Mouse (Mus musculus) hindbrain, embryonic 15.5 days (tissue): ENCODE results near the gene 4933402N03Rik. TPM values are rescaled to one million over a fixed set of nuclear protein-coding genes. Genes with fewer than 3 reads are reported as not detected.

Experiments used
- ATAC-seq: fragments of 200-750 bp; cut with Nextera tagmentation; 2 replicates; pipeline ENCODE4 v1.8.0; 2017; ENCODE audit warnings: low read depth, moderate number of reproducible peaks, moderate TSS enrichment; ENCODE audit not compliant: low FRiP score
- H3K27ac ChIP-seq: fragments of 300-500 bp; sonication (generic); replicated peaks from 2 replicates; pipeline ENCODE4 v1.5.1; 2015; ENCODE audit warnings: mild to moderate bottlenecking, inconsistent platforms
- H3K27me3 ChIP-seq: fragments of 300-500 bp; sonication (generic); 2 replicates; pipeline ENCODE4 v1.6.1; 2015; ENCODE audit warnings: control low read depth, inconsistent platforms
- H3K36me3 ChIP-seq: fragments of 300-500 bp; sonication (generic); 2 replicates; pipeline ENCODE4 v1.6.1; 2015; ENCODE audit warnings: control low read depth, inconsistent platforms
- H3K4me1 ChIP-seq: fragments of 300-500 bp; sonication (generic); replicated peaks from 2 replicates; pipeline ENCODE4 v1.6.1; 2015; ENCODE audit warnings: control low read depth, inconsistent platforms
- H3K4me2 ChIP-seq: fragments of 300-500 bp; sonication (generic); 2 replicates; pipeline ENCODE4 v1.6.1; 2015; ENCODE audit warnings: moderate library complexity, mild to moderate bottlenecking, inconsistent platforms
- H3K4me3 ChIP-seq: fragments of 300-500 bp; sonication (generic); 2 replicates; pipeline ENCODE4 v1.5.1; 2015; ENCODE audit warnings: mild to moderate bottlenecking, inconsistent platforms
- H3K9ac ChIP-seq: fragments of 300-500 bp; sonication (generic); 2 replicates; pipeline ENCODE4 v1.6.1; 2015; ENCODE audit warnings: inconsistent platforms
- H3K9me3 ChIP-seq: fragments of 300-500 bp; sonication (generic); 2 replicates; pipeline ENCODE4 v1.6.1; 2016; ENCODE audit warnings: control low read depth, inconsistent platforms
- WGBS: fragments of 180-500 bp; shearing (Covaris S2); methylation state at CpG from one replicate; pipeline ENCODE4 v1.1.7; 2015; 5-methylcytosine and 5-hydroxymethylcytosine counted together
- polyA plus RNA-seq: library from polyadenylated mRNA; unstranded; fragments of >200 nt; fragmentation: Nextera tagmentation; extraction: Ambion mirVana; gene quantifications from 2 replicates; pipeline ENCODE4 v1.2.1, GENCODE M21; 2015

The 4933402N03Rik gene
- polyA plus RNA-seq, result not detected in 2 replicates

- no peak for ATAC-seq
- Histone ChIP-seq H3K4me3 (no peak within 1 kb of the TSS), H3K9ac (no peak within 1 kb of the TSS), H3K27me3 (no peaks in the 10 kb centered on the region), H3K4me2 (no peak within 1 kb of the TSS), H3K4me1 (no peaks in the 10 kb centered on the region), H3K27ac (no peak within 1 kb of the TSS), H3K36me3 (no peaks in the 10 kb centered on the region), H3K9me3 (no peaks in the 10 kb centered on the region)
- 89% methylated on average over 2 of the region's 2 CpGs for WGBS
Measured at GRCm38 (mm10) chr7:131146214-131146613, at the start of gene 4933402N03Rik. Gene 4933402N03Rik, minus strand, starts transcription at chr7:131146314.

GRCm38 (mm10) chr7:131187996-131188395 lies 41.9 kb upstream of the 4933402N03Rik start:
- Histone ChIP-seq H3K9me3 (no peaks in the 10 kb centered on the region), H3K36me3 (no peaks in the 10 kb centered on the region), H3K4me1 (no peaks in the 10 kb centered on the region), H3K4me3 (no peak overlapping the region), H3K4me2 (no peak overlapping the region), H3K27me3 (no peaks in the 10 kb centered on the region), H3K27ac (no peak overlapping the region), H3K9ac (no peak overlapping the region)
- WGBS, result 96% methylated on average over 14 of the region's 14 CpGs
- ATAC-seq, result no peak

GRCm38 (mm10) chr7:131187047-131187446 lies 40.9 kb upstream of the 4933402N03Rik start:
- no peaks in the 10 kb centered on the region for H3K9me3 ChIP-seq
- no peak overlapping the region for H3K4me2 ChIP-seq
- no peak overlapping the region for H3K27ac ChIP-seq
- no peak overlapping the region for H3K9ac ChIP-seq
- no peak overlapping the region for H3K4me3 ChIP-seq
- H3K36me3 ChIP-seq, result no peaks in the 10 kb centered on the region
- ATAC-seq, result no peak
- H3K27me3 ChIP-seq, result no peaks in the 10 kb centered on the region
- no peaks in the 10 kb centered on the region for H3K4me1 ChIP-seq
- WGBS, result 80% methylated on average over 8 of the region's 8 CpGs

GRCm38 (mm10) chr7:131184339-131184738 lies 38.2 kb upstream of the 4933402N03Rik start:
- no peak overlapping the region for H3K4me3 ChIP-seq

GRCm38 (mm10) chr7:131182685-131183084 lies 36.6 kb upstream of the 4933402N03Rik start:
- Histone ChIP-seq H3K27me3 (no peaks in the 10 kb centered on the region), H3K4me2 (no peak overlapping the region), H3K27ac (no peak overlapping the region), H3K9ac (no peak overlapping the region), H3K9me3 (no peaks in the 10 kb centered on the region), H3K36me3 (no peaks in the 10 kb centered on the region), H3K4me1 (no peaks in the 10 kb centered on the region), H3K4me3 (no peak overlapping the region)
- ATAC-seq, result no peak
- WGBS, result 40% methylated on average over 4 of the region's 4 CpGs

More at GRCm38 (mm10) chr7:131184339-131184738, 38.2 kb upstream of the 4933402N03Rik start:
- no peaks in the 10 kb centered on the region for H3K27me3 ChIP-seq
- no peaks in the 10 kb centered on the region for H3K4me1 ChIP-seq
- ATAC-seq, result no peak
- no peak overlapping the region for H3K4me2 ChIP-seq
- H3K9ac ChIP-seq, result no peak overlapping the region
- 58% methylated on average over 8 of the region's 8 CpGs for WGBS
- no peak overlapping the region for H3K27ac ChIP-seq
- H3K36me3 ChIP-seq, result no peaks in the 10 kb centered on the region
- H3K9me3 ChIP-seq, result no peaks in the 10 kb centered on the region

DNA sequence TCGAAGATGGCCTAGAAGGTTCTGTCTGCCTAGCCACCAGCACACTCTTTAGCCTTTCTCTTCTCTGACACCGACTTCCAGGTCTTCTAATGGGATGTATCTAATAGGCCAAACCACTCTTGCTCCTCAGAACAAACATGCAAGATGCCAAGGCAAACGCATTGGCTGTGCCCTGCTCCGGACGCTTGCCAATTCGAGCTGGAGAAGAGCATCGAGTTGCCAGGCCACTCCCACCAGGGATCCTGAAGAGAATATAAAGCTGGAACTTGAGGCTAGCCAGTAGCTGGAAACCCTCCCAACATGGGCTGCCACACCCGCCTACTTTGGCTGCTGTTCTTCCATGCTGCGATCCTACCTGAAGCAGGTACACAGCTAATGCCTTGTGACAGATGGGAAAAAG lies 28.0 kb upstream of the 4933402N03Rik start, which contains the start of gene 5430419D17Rik:
Gene 5430419D17Rik, plus strand, starts transcription at position 282 of the 400 bp plus-strand sequence.
- H3K27me3 ChIP-seq, result no peaks in the 10 kb centered on the region
- no peak within 1 kb of the TSS for H3K27ac ChIP-seq
- no peaks in the 10 kb centered on the region for H3K4me1 ChIP-seq
- no peak within 1 kb of the TSS for H3K4me2 ChIP-seq
- H3K9ac ChIP-seq, result no peak within 1 kb of the TSS
- WGBS, result 87% methylated on average over 9 of the region's 9 CpGs
- no peak for ATAC-seq
- no peaks in the 10 kb centered on the region for H3K9me3 ChIP-seq
- no peak within 1 kb of the TSS for H3K4me3 ChIP-seq
- no peaks in the 10 kb centered on the region for H3K36me3 ChIP-seq

- H3K4me1 ChIP-seq, result no peaks in the 10 kb centered on the region
- no peak for ATAC-seq
- H3K36me3 ChIP-seq, result no peaks in the 10 kb centered on the region
- no peaks in the 10 kb centered on the region for H3K27me3 ChIP-seq
- 53% methylated on average over 2 of the region's 2 CpGs for WGBS
- H3K4me2 ChIP-seq, result no peak overlapping the region
- no peak overlapping the region for H3K4me3 ChIP-seq
- no peaks in the 10 kb centered on the region for H3K9me3 ChIP-seq
- H3K9ac ChIP-seq, result no peak overlapping the region
- no peak overlapping the region for H3K27ac ChIP-seq
Measured at GRCm38 (mm10) chr7:131169099-131169498, 23.0 kb upstream of the 4933402N03Rik start.

DNA sequence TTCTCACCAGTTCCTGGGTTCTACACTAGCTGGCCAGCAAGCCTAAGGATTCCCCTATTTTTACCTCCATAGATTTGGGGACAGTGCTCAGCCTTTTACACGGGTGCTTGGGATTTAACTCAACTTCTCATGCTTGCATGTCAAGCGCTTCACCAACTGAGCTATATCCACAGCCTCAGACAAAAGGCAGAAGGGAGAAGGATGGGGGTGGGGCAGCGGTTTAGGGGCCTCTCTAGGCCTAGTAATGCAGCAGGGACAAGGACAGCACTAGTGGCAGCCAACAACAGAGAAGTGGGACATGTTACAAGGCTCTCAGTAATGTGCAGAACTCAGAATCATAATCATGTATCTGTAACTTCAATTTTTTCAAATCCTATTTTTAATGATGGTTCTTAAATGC lies 21.7 kb upstream of the 4933402N03Rik start:
- 88% methylated on average over 3 of the region's 3 CpGs for WGBS
- no peaks in the 10 kb centered on the region for H3K27me3 ChIP-seq
- H3K36me3 ChIP-seq, result no peaks in the 10 kb centered on the region
- H3K9ac ChIP-seq, result no peak overlapping the region
- no peak overlapping the region for H3K4me3 ChIP-seq
- H3K27ac ChIP-seq, result no peak overlapping the region
- H3K9me3 ChIP-seq, result no peaks in the 10 kb centered on the region
- no peaks in the 10 kb centered on the region for H3K4me1 ChIP-seq
- no peak overlapping the region for H3K4me2 ChIP-seq
- ATAC-seq, result no peak

DNA sequence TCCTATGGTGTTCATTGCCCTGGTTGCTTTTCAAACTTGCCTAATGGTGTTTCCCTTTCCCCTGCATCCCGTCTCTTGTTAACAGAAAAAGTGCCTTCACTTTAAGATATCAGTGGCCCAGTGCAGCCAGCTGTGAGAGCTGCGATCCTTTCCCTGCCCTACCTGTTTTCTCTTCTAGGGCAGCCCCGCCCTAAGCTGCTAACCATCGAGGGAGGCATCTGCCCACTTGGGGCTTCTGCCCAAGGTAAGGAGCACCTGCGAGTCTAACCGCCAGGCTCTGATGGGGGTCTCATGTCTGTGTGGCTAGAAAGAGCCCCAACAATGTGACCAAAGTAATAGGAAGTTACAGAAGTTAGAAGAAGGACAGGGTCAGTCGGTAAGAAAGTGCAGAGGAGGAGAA lies 16.1 kb upstream of the 4933402N03Rik start:
- Histone ChIP-seq H3K9me3 (no peaks in the 10 kb centered on the region), H3K4me3 (no peak overlapping the region), H3K27ac (no peak overlapping the region), H3K4me1 (no peaks in the 10 kb centered on the region), H3K9ac (no peak overlapping the region), H3K4me2 (no peak overlapping the region), H3K27me3 (no peaks in the 10 kb centered on the region), H3K36me3 (no peaks in the 10 kb centered on the region)
- no peak for ATAC-seq
- 89% methylated on average over 7 of the region's 7 CpGs for WGBS

- Histone ChIP-seq H3K27ac (no peak overlapping the region), H3K4me1 (no peaks in the 10 kb centered on the region), H3K36me3 (no peaks in the 10 kb centered on the region), H3K9ac (no peak overlapping the region), H3K9me3 (no peaks in the 10 kb centered on the region), H3K27me3 (no peaks in the 10 kb centered on the region), H3K4me2 (no peak overlapping the region), H3K4me3 (no peak overlapping the region)
- no peak for ATAC-seq
- 84% methylated on average over 5 of the region's 5 CpGs for WGBS
Measured at GRCm38 (mm10) chr7:131153044-131153443, 6.9 kb upstream of the 4933402N03Rik start.

- no peaks in the 10 kb centered on the region for H3K36me3 ChIP-seq
- no peaks in the 10 kb centered on the region for H3K9me3 ChIP-seq
Measured at GRCm38 (mm10) chr7:131150179-131150578, 4.1 kb upstream of the 4933402N03Rik start.

GRCm38 (mm10) chr7:131133181-131133580 lies 12.9 kb downstream of the 4933402N03Rik start:
- no peak for ATAC-seq
- Histone ChIP-seq H3K9me3 (no peaks in the 10 kb centered on the region), H3K4me2 (no peak overlapping the region), H3K4me3 (no peak overlapping the region), H3K4me1 (no peaks in the 10 kb centered on the region), H3K9ac (no peak overlapping the region), H3K36me3 (no peaks in the 10 kb centered on the region), H3K27ac (no peak overlapping the region), H3K27me3 (no peaks in the 10 kb centered on the region)
- WGBS, result 69% methylated on average over 3 of the region's 3 CpGs

More at GRCm38 (mm10) chr7:131150179-131150578, 4.1 kb upstream of the 4933402N03Rik start:
- Histone ChIP-seq H3K27me3 (no peaks in the 10 kb centered on the region), H3K27ac (no peak overlapping the region), H3K4me3 (no peak overlapping the region), H3K9ac (no peak overlapping the region), H3K4me1 (no peaks in the 10 kb centered on the region), H3K4me2 (no peak overlapping the region)
- ATAC-seq, result no peak
- WGBS, result 83% methylated on average over 3 of the region's 3 CpGs

- Histone ChIP-seq H3K9me3 (no peaks in the 10 kb centered on the region), H3K9ac (no peak overlapping the region), H3K36me3 (no peaks in the 10 kb centered on the region), H3K4me2 (no peak overlapping the region), H3K27me3 (no peaks in the 10 kb centered on the region), H3K4me3 (no peak overlapping the region), H3K27ac (no peak overlapping the region), H3K4me1 (no peaks in the 10 kb centered on the region)
- WGBS, result 70% methylated on average over 12 of the region's 12 CpGs
- no peak for ATAC-seq
Measured at GRCm38 (mm10) chr7:131130021-131130420, 16.1 kb downstream of the 4933402N03Rik start.
